Mouse (Mus musculus) monocyte, adult 2 months (primary cell): ENCODE results near the gene Tmed3.

Source experiments
- DNase-seq, 2 experiments: peaks; one replicate each; pipeline ENCODE4 v3.0.0; 2022; ENCODE audit warnings: low spot score in 2 of 2, low read depth in 1 of 2

Tmed3 gene

DNA sequence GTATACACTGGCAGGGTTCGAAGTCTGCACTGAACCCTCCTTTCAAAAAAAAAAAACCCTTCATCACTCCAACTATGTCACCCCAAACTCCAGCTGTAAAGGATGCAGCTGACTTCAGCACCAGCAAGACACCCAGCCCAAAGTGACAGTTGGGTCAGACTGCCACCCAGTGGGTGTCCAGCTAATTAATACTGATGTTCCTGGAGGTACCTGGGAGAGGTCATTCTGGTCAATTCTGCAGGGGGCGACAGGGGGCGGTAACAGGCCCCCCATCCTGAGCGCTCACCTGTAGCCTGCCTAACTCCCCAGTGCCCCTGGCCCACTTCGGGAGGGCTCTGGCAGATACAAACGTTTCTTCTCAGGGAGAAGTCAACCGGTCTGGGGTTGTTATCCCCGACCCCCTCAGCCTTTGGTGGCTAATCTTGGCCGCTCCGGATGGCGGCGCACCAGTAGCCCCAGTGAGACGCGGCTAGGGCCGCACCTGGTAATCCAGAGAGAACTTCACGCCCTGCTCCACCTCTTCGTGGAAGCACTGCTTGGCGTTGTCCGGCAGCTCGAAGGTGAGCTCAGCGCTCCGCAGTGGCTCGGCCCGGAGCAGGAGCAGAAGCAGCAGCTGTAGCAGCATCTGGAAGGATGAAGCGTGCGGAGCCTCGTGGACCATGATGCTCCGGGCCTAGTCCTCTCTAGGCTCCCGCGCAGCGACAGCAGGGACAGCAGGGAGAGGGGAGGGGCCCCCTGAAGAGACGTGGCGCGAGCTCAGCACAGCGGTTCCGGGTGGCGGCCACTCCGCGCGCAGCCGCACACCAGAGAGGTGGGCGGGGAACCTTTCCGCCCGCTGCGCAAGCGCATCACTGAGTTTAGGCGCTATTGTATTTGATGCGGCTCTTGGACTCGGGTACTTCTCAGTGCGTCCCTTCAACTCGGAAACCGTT, at the start of gene Tmed3:
Tmed3 (minus strand) TSS at position 804 of the 932 bp plus-strand sequence.
- DNase-seq, result peak; percentile 75 to 79

DNA sequence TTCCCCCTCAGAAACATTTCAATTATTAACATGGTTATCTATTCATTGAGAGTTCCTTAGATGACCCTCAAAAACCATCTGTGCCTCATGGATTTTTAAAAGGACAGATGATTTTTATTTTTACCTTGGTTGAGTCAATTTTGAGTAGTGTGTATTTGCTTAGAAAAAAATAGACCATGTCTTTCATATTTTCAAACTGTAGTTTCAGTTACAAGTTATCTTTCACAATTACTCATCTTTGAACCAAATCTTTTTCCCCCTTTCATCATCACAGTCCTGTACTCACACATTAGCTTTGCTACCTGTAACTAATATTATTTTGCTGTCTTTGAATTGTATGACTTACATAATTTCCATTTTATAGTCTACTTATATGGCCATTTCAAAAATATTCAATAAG, 35.2 kb upstream of the Tmed3 start:
- no peak for DNase-seq

DNA sequence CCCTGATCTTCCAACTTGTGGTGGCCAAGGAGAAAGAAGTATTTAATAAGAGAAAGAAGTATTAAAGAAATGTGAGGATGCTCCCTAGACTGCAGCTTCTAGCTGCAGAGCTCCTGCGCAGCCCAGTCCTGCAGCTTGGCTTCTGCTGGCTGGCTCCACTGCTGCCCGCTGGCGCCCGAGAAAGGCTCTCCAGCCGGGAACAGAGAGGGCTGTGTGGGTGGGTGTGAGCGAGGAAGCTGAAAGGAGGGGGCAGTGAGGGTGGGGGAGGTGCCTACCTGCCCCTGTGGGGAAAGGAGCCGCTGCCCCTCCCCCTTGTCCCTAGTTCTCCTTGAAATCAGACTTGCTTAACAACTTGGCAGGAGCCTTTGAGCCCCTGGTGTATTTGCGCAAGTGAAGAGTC, 33.4 kb upstream of the Tmed3 start, which contains the start of gene Ankrd34c:
Ankrd34c (minus strand) TSS at position 181 of the 400 bp plus-strand sequence.
- no peak for DNase-seq

DNA sequence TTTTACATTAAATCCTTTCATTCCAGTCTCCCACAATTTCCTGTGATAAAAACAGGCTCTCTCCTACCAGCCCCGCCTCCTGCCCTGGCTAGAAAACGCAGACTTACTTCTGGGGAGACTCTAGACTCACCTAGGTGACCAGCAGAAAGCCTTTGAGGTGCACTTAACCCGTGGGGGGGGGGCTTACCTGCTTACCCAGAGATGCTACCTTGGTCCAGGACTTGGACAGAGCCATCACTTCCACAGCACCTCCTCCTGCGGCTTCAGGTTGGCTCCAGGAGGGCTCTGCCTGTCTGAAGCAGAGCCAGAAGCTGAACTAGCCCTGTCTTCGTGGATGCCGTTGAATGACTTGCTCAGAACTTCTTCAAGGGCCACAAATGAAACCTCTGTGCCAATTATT, 33.0 kb upstream of the Tmed3 start:
- no peak for DNase-seq

DNA sequence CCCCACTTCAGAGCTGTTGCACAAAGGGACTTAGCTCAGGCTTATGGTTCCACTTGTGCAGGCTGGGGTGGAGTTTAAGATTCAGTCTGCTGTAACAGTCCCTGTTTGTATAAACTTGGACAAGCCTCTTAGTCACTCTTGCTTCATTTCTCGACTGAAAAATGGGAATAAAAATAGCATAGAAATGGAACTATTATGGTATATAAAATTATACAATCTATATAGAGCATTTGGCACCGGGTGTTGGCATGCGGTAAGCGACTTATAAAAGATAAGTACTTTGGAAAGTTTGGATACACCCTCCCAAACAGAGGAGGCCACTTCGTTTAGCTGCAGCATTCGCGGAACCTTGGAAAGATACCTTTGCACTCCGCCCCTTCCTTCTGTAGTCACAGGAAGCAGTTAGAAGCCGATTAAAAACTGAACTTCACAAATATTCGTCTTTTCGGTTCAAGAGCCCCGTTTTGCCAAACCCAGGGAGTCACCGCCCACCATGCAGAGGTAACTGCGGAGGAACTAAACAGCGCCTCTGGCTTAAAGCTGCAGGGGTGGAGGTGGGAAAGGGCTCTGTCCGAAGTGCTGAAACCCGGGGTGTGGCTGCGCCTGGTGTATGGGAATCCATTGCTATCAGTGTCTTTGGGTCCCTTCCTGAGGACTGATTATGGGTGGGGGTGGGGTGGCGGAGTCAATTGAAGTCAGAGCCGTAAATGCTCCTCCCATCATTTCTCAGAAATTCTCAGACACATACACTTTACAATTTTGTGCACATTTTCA, 32.3 kb upstream of the Tmed3 start:
- DNase-seq, result no peak

DNA sequence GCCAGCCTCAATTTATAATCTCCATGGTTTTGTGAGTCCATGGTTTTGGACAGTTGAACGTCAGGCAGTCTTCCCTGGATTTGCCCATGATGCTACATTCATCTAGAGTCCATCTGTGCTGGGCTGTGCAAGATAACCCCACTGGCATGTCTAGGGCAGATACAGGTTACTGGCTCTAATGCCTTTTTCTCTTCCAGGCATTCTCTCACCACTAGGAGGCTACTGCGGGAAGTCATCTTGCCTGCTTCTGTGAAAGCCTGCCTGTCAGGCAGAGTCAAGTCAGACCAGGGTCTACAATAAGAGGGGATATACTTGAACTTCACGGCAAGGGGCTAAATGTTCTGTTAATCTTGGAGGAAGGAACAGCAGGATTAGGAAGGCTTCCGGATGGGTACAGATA, 2.0 kb upstream of the Tmed3 start:
- no peak for DNase-seq

DNA sequence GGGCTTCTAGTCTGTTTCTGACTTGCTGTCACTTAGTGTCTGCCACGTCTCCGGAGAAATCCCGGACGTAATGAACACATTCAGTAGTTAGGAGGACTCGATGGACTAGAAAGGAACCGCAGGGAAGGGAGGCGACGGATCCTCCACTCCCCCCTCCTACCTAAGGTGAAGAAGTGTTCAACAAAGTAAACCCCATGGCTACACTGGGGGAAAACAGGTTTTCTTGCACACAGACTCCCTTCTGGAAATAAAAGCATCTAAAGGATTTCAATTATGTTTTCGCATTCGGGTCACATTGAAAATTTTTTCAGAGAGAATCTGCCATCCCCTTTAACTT, 297 bp upstream of the Tmed3 start:
- no peak for DNase-seq

DNA sequence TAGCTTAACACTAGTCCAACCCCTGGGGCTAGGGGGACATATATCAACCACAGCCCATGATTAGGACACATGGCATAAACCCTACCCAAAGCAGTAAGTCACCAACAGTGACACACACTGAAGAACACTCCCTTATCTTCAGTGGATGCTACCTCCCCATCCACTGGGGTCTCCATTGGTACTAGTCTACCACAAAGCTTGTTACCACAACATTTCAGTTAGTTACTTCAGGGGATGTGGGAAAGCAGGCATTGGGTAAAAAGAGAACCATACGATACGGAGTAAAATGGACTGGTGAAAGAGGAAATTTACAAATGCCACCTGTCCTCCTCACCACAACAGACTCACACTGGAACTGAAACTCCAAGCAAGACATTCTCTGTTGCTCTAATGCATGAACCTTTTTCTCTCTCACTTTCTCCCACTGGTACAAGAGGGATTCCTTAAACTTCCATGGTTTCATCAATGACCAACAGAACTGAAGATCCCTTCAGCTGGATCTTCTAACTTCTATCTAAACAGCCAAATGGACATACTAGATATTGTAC, 3.9 kb downstream of the Tmed3 start:
- DNase-seq, result no peak

DNA sequence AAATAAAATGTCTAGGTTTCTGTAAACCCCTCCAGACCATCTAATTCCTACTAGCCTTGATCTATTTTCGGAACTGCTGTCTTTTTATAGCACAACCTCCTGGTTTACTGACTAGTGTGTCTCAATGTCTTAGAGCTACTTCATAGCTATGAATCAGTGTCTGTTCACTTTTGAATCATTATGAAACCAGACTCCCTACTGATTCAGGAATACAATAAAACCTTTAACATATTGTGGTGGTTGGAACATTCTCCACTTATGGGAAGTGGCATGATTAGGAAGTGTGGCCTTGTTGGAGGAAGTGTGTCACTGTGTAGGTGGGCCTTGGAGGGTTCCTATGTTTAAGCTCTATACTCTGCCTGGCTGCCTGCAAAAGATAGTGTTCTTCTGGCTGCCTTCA, 9.7 kb downstream of the Tmed3 start:
- DNase-seq, result no peak

DNA sequence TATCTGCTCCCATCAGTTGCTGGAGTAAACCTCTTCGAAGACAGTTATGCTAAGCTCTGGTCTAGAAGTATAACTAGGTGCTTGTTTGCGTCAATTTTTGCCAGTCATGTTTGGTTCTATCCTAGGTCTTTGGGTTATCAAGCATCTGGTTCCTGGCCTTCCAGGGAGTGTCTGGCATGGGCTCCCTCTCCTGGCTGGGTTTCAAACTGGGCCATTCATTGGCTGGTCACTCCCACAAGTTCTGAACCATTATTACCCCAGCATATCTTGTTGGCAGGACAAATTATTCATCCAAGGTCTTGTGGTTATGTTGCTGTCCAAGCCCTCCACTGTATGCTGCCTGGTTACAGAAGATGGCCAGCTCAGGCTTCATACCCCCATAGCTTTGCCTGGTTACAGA, 11.2 kb downstream of the Tmed3 start:
- DNase-seq, result no peak

DNA sequence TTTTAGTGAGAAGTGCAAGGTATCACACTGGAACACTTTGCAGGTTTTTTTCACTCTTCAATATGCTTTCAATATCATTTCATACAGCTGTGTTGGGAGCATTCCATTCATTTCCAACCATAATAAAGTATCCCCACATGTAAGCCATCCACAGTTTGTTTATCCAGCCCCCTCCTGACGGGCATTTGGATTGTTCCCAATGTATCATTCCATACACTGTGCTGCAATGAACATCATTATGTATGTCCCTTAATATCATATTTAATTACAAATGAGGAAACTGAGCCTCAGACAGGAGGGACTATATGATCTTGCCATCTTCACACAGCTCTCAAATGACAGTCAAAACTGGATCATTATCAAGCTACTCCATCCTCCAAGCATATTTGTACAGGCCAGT, 15.7 kb downstream of the Tmed3 start:
- DNase-seq, result no peak

DNA sequence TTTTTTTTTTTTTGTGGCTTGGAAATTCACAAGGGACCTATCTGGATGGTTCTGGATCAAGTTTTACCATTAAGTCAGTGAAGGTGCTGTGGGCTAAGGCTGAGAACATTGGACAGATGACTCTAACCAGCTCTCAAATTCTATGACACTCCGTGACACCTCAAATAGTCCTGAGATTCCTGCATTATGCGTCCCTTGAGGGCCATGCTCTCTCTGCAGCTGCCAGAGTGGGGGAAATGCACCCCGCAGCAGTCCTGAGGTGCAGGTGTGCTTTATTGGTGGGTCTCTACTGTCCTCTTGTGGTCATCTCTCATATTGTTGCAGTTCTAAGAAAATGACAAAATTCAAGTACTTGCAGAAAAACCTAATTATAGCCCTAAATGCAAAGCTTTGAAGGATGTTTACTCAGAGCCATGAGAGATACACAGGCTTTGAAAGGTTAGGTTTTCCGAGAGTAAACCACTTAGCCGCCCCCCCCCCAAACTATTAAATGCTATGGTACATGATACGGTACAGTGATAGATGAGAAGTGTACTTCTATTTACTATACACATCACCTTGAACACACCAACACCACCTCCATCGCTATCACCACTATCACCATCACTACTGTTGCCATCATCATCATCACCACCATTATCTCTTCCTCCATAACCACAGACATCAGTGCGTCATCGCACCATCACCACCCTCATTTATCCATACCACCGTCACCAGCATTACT, 17.2 kb downstream of the Tmed3 start:
- no peak for DNase-seq

DNA sequence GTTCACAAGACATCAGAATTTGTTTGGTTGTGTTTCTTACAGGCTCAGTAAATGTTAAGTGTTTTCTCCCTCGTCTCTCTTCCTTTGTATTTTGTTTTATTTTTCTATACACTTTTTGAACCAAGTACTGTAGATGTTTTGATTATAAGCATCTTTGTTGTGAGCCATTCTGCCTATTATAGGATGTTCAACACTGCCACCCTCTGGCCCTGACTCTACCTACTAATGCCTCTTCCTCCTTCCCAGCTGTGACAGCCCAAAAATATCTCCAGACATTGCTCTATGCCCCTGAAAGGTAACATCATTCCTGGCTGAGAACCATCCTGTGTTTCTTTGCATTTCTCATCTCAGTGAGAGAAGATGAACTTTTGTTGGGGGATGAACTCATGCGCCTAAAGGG, 18.6 kb downstream of the Tmed3 start:
- no peak for DNase-seq

DNA sequence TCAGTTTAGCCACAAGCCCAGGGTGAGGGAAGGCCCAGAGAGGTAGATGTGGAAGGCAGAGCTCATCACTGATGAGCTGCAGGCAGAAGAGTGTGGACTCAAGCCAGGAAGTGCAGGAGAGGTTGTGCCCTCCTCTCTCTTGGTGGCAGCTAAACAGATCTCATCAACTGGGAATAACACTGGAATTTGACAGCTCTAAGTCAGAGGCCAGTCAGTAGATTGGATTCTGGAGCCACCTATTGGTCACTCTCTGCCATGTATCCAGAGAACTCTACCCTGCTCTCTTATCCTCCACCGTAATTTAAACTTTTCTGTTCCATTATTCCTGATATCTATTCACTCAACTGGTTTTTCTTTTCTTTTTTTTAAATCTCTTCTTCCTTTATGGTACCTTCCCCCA, 25.9 kb downstream of the Tmed3 start:
- DNase-seq, result no peak

DNA sequence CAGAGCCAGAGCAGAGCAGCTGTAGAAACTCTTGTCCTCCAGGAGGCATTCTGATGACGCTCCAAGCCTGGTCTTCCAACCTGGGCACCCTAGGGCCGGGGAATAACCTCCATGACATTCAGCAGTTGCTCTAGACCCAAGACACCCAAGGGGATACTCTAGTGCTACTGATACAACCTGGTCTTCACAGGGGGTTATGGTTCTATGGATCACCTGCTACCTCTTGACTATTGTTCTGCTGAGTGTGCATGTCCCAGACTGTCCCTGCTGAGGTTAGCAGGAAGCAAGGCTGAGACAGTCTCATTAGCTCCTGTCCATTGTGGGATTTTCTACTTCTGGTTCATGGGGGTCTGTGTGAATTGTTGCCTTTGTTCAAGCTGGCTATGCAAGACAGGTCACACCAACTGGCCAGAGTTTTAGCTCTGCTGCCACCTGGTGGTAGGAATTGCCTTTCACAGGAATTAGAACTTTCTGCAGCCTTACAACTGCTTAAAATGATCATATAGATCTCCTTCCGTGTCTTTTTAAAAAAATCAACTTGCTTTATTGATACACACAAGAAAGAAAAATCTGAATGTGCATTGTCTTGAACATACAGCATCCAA, 30.8 kb downstream of the Tmed3 start:
- peak in 1 of 2 experiments; percentile 41 for DNase-seq

DNA sequence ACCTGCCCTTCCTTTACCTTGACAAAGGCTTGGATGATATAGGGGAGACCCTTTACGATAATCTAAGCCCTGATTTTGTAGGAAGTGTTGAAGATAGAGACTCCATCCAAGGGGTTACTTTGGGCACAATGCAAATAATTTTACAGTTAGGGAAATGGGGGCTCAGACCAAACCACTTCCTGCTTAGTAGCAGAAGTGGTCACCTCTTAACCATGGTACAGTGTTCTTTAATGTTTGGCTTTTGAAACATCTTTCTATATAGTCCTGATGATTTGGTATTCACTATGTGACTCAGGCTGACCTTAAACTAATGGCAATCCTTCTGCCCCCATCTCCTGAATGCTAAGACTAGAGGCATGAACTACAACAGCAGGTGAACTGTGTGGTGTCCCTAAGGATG, 31.5 kb downstream of the Tmed3 start:
- DNase-seq, result no peak

DNA sequence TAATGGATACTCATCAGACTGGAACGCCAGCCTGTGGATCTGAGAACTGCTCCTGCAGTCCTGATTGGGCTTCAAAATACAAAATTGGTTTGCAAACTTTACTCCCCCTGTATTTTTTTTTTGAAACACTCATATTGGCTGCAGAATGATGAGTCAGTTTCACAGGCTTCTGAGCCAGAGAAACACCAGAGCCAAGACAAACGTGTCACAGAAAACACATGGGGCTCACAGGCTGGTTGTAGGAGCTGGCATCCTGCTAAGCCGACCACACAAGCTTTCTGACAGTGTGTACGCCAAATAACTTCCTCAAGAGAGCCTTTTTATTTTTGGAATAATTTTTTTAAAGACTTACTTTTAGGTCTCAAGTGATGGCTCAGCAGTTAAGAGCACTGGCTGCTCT, 35.0 kb downstream of the Tmed3 start:
- no peak for DNase-seq

DNA sequence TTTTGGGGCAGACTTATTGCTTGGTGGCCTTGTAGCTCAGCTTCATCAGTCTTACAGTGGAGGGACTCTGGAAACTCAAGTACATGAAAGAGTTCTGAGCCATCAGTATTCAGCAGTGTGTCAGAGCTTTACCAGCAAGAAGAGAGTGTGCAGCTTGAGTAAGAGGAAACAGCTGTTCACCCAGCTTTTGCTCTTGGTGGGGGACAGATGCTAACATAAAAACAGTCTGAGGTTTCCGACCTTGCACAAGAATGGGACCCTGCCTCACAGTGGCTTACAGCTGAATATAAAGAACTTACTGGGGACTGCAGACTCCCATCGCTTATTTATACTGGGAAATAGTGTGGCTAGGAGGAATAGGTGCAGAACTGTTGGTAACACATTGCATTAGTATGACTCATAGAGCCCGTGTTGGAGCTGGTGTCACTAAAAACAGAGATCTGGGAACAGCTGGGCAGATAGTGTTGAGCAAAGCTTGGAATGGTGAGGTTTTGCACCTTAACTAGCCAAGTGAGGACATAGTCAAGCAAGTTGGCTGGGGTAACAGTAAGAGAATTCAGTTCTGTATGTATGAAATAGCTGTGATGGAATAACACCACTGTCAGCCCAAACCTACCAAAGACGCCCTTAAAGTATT, 37.4 kb downstream of the Tmed3 start:
- no peak for DNase-seq

DNA sequence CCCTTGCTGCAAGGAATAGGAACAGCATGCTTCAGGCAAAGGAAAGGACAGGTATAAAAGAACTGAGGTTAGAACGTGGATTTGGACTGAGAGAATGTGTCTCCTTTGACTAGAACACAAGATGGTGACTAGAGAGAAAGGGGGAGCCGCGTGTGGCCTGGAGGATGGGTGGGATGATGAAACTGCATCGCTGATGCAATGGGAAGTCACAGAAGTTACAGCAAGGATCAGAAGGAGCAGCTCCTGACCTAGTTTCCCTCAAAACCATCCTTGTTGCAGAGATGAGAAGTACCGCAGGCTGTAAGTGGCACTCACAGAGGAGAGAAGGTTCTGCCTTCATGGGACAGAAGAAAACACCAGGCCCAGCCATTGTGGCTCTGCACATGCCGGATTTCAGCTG, 54.0 kb downstream of the Tmed3 start:
- peak in 1 of 2 experiments; percentile 1 for DNase-seq
